Mouse (Mus musculus) cortical plate, adult 2 months (tissue): Measurements from ENCODE around the gene Yeats2.

Experiments used
- CTCF ChIP-seq: fragments of 200-500 bp; IDR thresholded peaks from 2 replicates; pipeline ENCODE4 v1.5.1; 2011; ENCODE audit warnings: mild to moderate bottlenecking, control low read depth, low read length; ENCODE audit not compliant: insufficient read depth; ENCODE audit errors: extremely low read depth
- POLR2A ChIP-seq: fragments of 200-500 bp; IDR thresholded peaks from 2 replicates; pipeline ENCODE4 v1.6.1; 2011; ENCODE audit warnings: mild to moderate bottlenecking, low read length, control low read depth; ENCODE audit not compliant: insufficient read depth; ENCODE audit errors: extremely low read depth

- TF ChIP-seq POLR2A (no peak), CTCF (no peak)
Observed at GRCm38 (mm10) chr16:20228167-20228566, 87.3 kb downstream of the Yeats2 start.
